Mouse (Mus musculus) limb, embryonic 11.5 days (tissue): ENCODE measurements around the gene Olfr986. TPM values are rescaled to one million over a fixed set of nuclear protein-coding genes. Genes with fewer than 3 reads are reported as not detected.
"Not testable (repeated sequence)": the region's sequence is repeated elsewhere in the genome, so short reads cannot be mapped to it uniquely, and the experiment has no call there.

ENCODE experiments used
- ATAC-seq: fragments of 200-750 bp; cut with Nextera tagmentation; 2 replicates; pipeline ENCODE4 v1.8.0; 2017; ENCODE audit warnings: low read depth; ENCODE audit not compliant: insufficient number of reproducible peaks, low FRiP score, low TSS enrichment
- DNase-seq: peaks from one replicate; pipeline ENCODE4 v3.0.0-alpha.2; 2015; ENCODE audit warnings: low spot score
- H3K27ac ChIP-seq: fragments of 300-500 bp; sonication (generic); replicated peaks from 2 replicates; pipeline ENCODE4 v1.5.1; 2014; ENCODE audit warnings: low read depth, mild to moderate bottlenecking, low read length
- H3K27me3 ChIP-seq: fragments of 300-500 bp; sonication (generic); 2 replicates; pipeline ENCODE4 v1.6.1; 2014; ENCODE audit warnings: mild to moderate bottlenecking, low read length, mixed read lengths; ENCODE audit not compliant: control insufficient read depth, insufficient read depth
- H3K36me3 ChIP-seq: fragments of 300-500 bp; sonication (generic); 2 replicates; pipeline ENCODE4 v1.6.1; 2014; ENCODE audit warnings: mild to moderate bottlenecking, low read length, moderate library complexity, mixed read lengths; ENCODE audit not compliant: control insufficient read depth, insufficient read depth
- H3K4me1 ChIP-seq: fragments of 300-500 bp; sonication (generic); 2 replicates; pipeline ENCODE4 v1.6.1; 2014; ENCODE audit warnings: low read length, mixed read lengths; ENCODE audit not compliant: control insufficient read depth, insufficient read depth
- H3K4me2 ChIP-seq: fragments of 300-500 bp; sonication (generic); 2 replicates; pipeline ENCODE4 v1.6.1; 2014; ENCODE audit warnings: low read depth, mild to moderate bottlenecking, moderate library complexity; ENCODE audit not compliant: severe bottlenecking
- H3K4me3 ChIP-seq: fragments of 300-500 bp; sonication (generic); 2 replicates; pipeline ENCODE4 v1.5.1; 2014; ENCODE audit warnings: low read depth, low read length
- H3K9ac ChIP-seq: fragments of 300-500 bp; sonication (generic); 2 replicates; pipeline ENCODE4 v1.6.1; 2014; ENCODE audit warnings: mild to moderate bottlenecking, low read length
- H3K9me3 ChIP-seq: fragments of 300-500 bp; sonication (generic); 2 replicates; pipeline ENCODE4 v1.6.1; 2016; ENCODE audit warnings: low read length; ENCODE audit not compliant: control insufficient read depth
- WGBS: fragments of 180-500 bp; shearing (Covaris S2); extraction: QIAGEN DNeasy Blood & Tissue Kit; methylation state at CpG from one replicate; pipeline ENCODE4 v1.1.7; 2014; 5-methylcytosine and 5-hydroxymethylcytosine counted together
- polyA plus RNA-seq: library from polyadenylated mRNA; unstranded; fragments of >200 nt; fragmentation: Nextera tagmentation; extraction: Ambion mirVana; gene quantifications from 2 replicates; pipeline ENCODE4 v1.2.1, GENCODE M21; 2014

The Olfr986 gene
- polyA plus RNA-seq = not detected in 2 replicates

- no peak within 1 kb of the TSS for H3K4me2 ChIP-seq
- ATAC-seq = no peak
- no peaks in the 10 kb centered on the region for H3K27me3 ChIP-seq
- 84% methylated on average over 5 of the region's 5 CpGs for WGBS
- no peak within 1 kb of the TSS for H3K9ac ChIP-seq
- no peaks in the 10 kb centered on the region for H3K4me1 ChIP-seq
- no peak within 1 kb of the TSS for H3K27ac ChIP-seq
- H3K36me3 ChIP-seq = no peaks in the 10 kb centered on the region
- no peak within 1 kb of the TSS for H3K4me3 ChIP-seq
- DNase-seq = no peak
- no peaks in the 10 kb centered on the region for H3K9me3 ChIP-seq
Observed at GRCm38 (mm10) chr9:40180620-40181019, at the start of gene Olfr986. Gene Olfr986 (plus strand): TSS chr9:40180920.

GRCm38 (mm10) chr9:40136987-40137688 lies 43.6 kb upstream of the Olfr986 start:
- H3K9ac ChIP-seq = no peak overlapping the region
- no peak overlapping the region for H3K27ac ChIP-seq
- no peaks in the 10 kb centered on the region for H3K9me3 ChIP-seq
- H3K4me2 ChIP-seq = no peak overlapping the region
- 79% methylated on average over 6 of the region's 6 CpGs for WGBS
- no peaks in the 10 kb centered on the region for H3K4me1 ChIP-seq
- DNase-seq = no peak
- H3K36me3 ChIP-seq = no peaks in the 10 kb centered on the region
- H3K27me3 ChIP-seq = no peaks in the 10 kb centered on the region
- no peak overlapping the region for H3K4me3 ChIP-seq
- ATAC-seq = no peak

GRCm38 (mm10) chr9:40139484-40139883 lies 41.2 kb upstream of the Olfr986 start:
- Histone ChIP-seq H3K4me2 (no peak overlapping the region), H3K27me3 (no peaks in the 10 kb centered on the region), H3K4me3 (no peak overlapping the region), H3K36me3 (no peaks in the 10 kb centered on the region), H3K4me1 (no peaks in the 10 kb centered on the region), H3K27ac (no peak overlapping the region), H3K9me3 (no peaks in the 10 kb centered on the region), H3K9ac (no peak overlapping the region)
- DNase-seq = no peak
- ATAC-seq = no peak
- 61% methylated on average over 4 of the region's 4 CpGs for WGBS

- H3K9me3 ChIP-seq = no peaks in the 10 kb centered on the region
- H3K27ac ChIP-seq = no peak overlapping the region
- 62% methylated on average over 1 of the region's 1 CpGs for WGBS
- no peaks in the 10 kb centered on the region for H3K4me1 ChIP-seq
- no peaks in the 10 kb centered on the region for H3K27me3 ChIP-seq
- no peak for ATAC-seq
- no peaks in the 10 kb centered on the region for H3K36me3 ChIP-seq
- no peak overlapping the region for H3K9ac ChIP-seq
- H3K4me3 ChIP-seq = no peak overlapping the region
- DNase-seq = no peak
- H3K4me2 ChIP-seq = no peak overlapping the region
Observed at GRCm38 (mm10) chr9:40141544-40141943, 39.2 kb upstream of the Olfr986 start.

- DNase-seq = no peak
- H3K9me3 ChIP-seq = no peaks in the 10 kb centered on the region
Observed at GRCm38 (mm10) chr9:40155118-40155644, 25.5 kb upstream of the Olfr986 start.

GRCm38 (mm10) chr9:40166446-40166845 lies 14.3 kb upstream of the Olfr986 start:
- no peak overlapping the region for H3K4me3 ChIP-seq
- DNase-seq = no peak
- 96% methylated on average over 1 of the region's 1 CpGs for WGBS
- H3K27ac ChIP-seq = no peak overlapping the region
- H3K9ac ChIP-seq = no peak overlapping the region
- no peaks in the 10 kb centered on the region for H3K27me3 ChIP-seq
- no peaks in the 10 kb centered on the region for H3K36me3 ChIP-seq
- no peaks in the 10 kb centered on the region for H3K9me3 ChIP-seq
- no peaks in the 10 kb centered on the region for H3K4me1 ChIP-seq
- ATAC-seq = no peak
- no peak overlapping the region for H3K4me2 ChIP-seq

More at GRCm38 (mm10) chr9:40155118-40155644, 25.5 kb upstream of the Olfr986 start:
- 71% methylated on average over 4 of the region's 4 CpGs for WGBS
- ATAC-seq = no peak
- Histone ChIP-seq H3K4me1 (no peaks in the 10 kb centered on the region), H3K4me3 (no peak overlapping the region), H3K27me3 (no peaks in the 10 kb centered on the region), H3K36me3 (no peaks in the 10 kb centered on the region), H3K4me2 (no peak overlapping the region), H3K27ac (no peak overlapping the region), H3K9ac (no peak overlapping the region)

GRCm38 (mm10) chr9:40177017-40177416 lies 3.7 kb upstream of the Olfr986 start:
- H3K4me1 ChIP-seq = no peaks in the 10 kb centered on the region
- no peaks in the 10 kb centered on the region for H3K9me3 ChIP-seq
- DNase-seq (no peak), ATAC-seq (no peak)
- H3K9ac ChIP-seq = no peak overlapping the region
- no peaks in the 10 kb centered on the region for H3K27me3 ChIP-seq
- H3K4me3 ChIP-seq = no peak overlapping the region
- WGBS = 92% methylated on average over 6 of the region's 6 CpGs
- no peak overlapping the region for H3K4me2 ChIP-seq
- H3K36me3 ChIP-seq = no peaks in the 10 kb centered on the region
- H3K27ac ChIP-seq = no peak overlapping the region

GRCm38 (mm10) chr9:40185166-40185565 lies 4.4 kb downstream of the Olfr986 start:
- H3K9me3 ChIP-seq, H3K27me3 ChIP-seq, ATAC-seq, H3K27ac ChIP-seq, H3K4me3 ChIP-seq, DNase-seq, H3K4me2 ChIP-seq, H3K36me3 ChIP-seq, H3K4me1 ChIP-seq, H3K9ac ChIP-seq: not testable (repeated sequence)
- WGBS = 79% methylated on average over 2 of the region's 2 CpGs
